Mouse (Mus musculus) left cerebral cortex, postnatal 14 days (tissue): ENCODE data around the gene Gm13283. TPM values are rescaled to one million over a fixed set of nuclear protein-coding genes. Genes with fewer than 3 reads are reported as not detected.
"Not testable (repeated sequence)": the region's sequence is repeated elsewhere in the genome, so short reads cannot be mapped to it uniquely, and the experiment has no call there.

ENCODE experiments used
- DNase-seq, 2 experiments: peaks; one replicate each; pipeline ENCODE4 v3.0.0; 2021 to 2022; ENCODE audit warnings: low spot score in 2 of 2, mixed read lengths in 1 of 2
- intact Hi-C: fragments of 180-260 bp; cut with DNase I; formaldehyde crosslinking; loops from one replicate; pipeline ENCODE4 v1.15.1; 2025
- total RNA-seq, 2 experiments: library from RNA; stranded (reverse); gene quantifications; 2 replicates each; pipeline ENCODE4 v1.2.3; 2021

The Gm13283 gene
- total RNA-seq, 2 experiments from 2014 or later, result not detected

- DNase-seq, result peak; percentile 46 to 59
- intact Hi-C loops, result not testable (repeated sequence)
Observed at GRCm38 (mm10) chr4:88760431-88760830, 512 bp downstream of the Gm13283 start.

- peak; percentile 71 to 72 for DNase-seq
- intact Hi-C loops, result not testable (repeated sequence)
Observed at GRCm38 (mm10) chr4:88761776-88762175, 1.9 kb downstream of the Gm13283 start.

GRCm38 (mm10) chr4:88762341-88762740, 2.4 kb downstream of the Gm13283 start:
- intact Hi-C loops, DNase-seq: not testable (repeated sequence)

- DNase-seq, intact Hi-C loops: not testable (repeated sequence)
Observed at GRCm38 (mm10) chr4:88763384-88764018, 3.6 kb downstream of the Gm13283 start.

GRCm38 (mm10) chr4:88773534-88773933, 13.6 kb downstream of the Gm13283 start, which contains the start of gene Gm13290:
Gene Gm13290 (plus strand): TSS chr4:88773834.
- DNase-seq, intact Hi-C loops: not testable (repeated sequence)

GRCm38 (mm10) chr4:88776622-88777021, 16.7 kb downstream of the Gm13283 start, which contains the start of gene Gm13289:
Gene Gm13289 (plus strand): TSS chr4:88776922.
- intact Hi-C loops, DNase-seq: not testable (repeated sequence)

- intact Hi-C loops, DNase-seq: not testable (repeated sequence)
Observed at GRCm38 (mm10) chr4:88779550-88779949, 19.6 kb downstream of the Gm13283 start, which contains the start of gene Gm13272. Gene Gm13272 (plus strand): TSS chr4:88779850.

- DNase-seq, intact Hi-C loops: not testable (repeated sequence)
Observed at GRCm38 (mm10) chr4:88780320-88780719, 20.4 kb downstream of the Gm13283 start.

- intact Hi-C loops, DNase-seq: not testable (repeated sequence)
Observed at GRCm38 (mm10) chr4:88781831-88782230, 21.9 kb downstream of the Gm13283 start, which contains the start of gene Ifnz. Gene Ifnz (plus strand): TSS chr4:88782131.

GRCm38 (mm10) chr4:88782335-88782734, 22.4 kb downstream of the Gm13283 start:
- intact Hi-C loops, DNase-seq: not testable (repeated sequence)

- DNase-seq, intact Hi-C loops: not testable (repeated sequence)
Observed at GRCm38 (mm10) chr4:88785409-88785808, 25.5 kb downstream of the Gm13283 start, which contains the start of gene Gm13276. Gene Gm13276 (plus strand): TSS chr4:88785709.

GRCm38 (mm10) chr4:88788402-88788801, 28.5 kb downstream of the Gm13283 start, which contains the start of gene Gm13277:
Gene Gm13277 (plus strand): TSS chr4:88788632.
- peak; percentile 70 to 75 for DNase-seq
- intact Hi-C loops, result not testable (repeated sequence)

GRCm38 (mm10) chr4:88791250-88791649, 31.3 kb downstream of the Gm13283 start, which contains the start of gene Gm13278:
Gene Gm13278 (plus strand): TSS chr4:88791550.
- intact Hi-C loops, DNase-seq: not testable (repeated sequence)

GRCm38 (mm10) chr4:88793936-88794675, 34.2 kb downstream of the Gm13283 start, which contains the start of gene Gm13275:
Gene Gm13275 (plus strand): TSS chr4:88794487.
- intact Hi-C loops, result not testable (repeated sequence)
- DNase-seq, result peak; percentile 20 to 41

GRCm38 (mm10) chr4:88797097-88797496, 37.2 kb downstream of the Gm13283 start, which contains the start of gene Gm13279:
Gene Gm13279 (plus strand): TSS chr4:88797397.
- DNase-seq, intact Hi-C loops: not testable (repeated sequence)

- intact Hi-C loops, DNase-seq: not testable (repeated sequence)
Observed at GRCm38 (mm10) chr4:88799365-88799764, 39.4 kb downstream of the Gm13283 start, which contains the start of gene Gm13285. Gene Gm13285 (plus strand): TSS chr4:88799665.

GRCm38 (mm10) chr4:88802954-88803353, 43.0 kb downstream of the Gm13283 start, which contains the start of gene Gm13287:
Gene Gm13287 (plus strand): TSS chr4:88803254.
- intact Hi-C loops, result not testable (repeated sequence)

GRCm38 (mm10) chr4:88805231-88805630, 45.3 kb downstream of the Gm13283 start, which contains the start of gene Gm13288:
Gene Gm13288 (plus strand): TSS chr4:88805531.
- DNase-seq, intact Hi-C loops: not testable (repeated sequence)

More at GRCm38 (mm10) chr4:88802954-88803353, 43.0 kb downstream of the Gm13283 start, which contains the start of gene Gm13287:
- not testable (repeated sequence) for DNase-seq

- DNase-seq, intact Hi-C loops: not testable (repeated sequence)
Observed at GRCm38 (mm10) chr4:88805761-88806160, 45.8 kb downstream of the Gm13283 start.
